Mouse (Mus musculus) kidney, adult 2 months (tissue): ENCODE results near the gene Gm17349.

Source experiments
- CTCF ChIP-seq: fragments of 200-500 bp; conservative IDR thresholded peaks from 2 replicates; pipeline ENCODE4 v1.5.1; 2011; ENCODE audit warnings: low read depth, mild to moderate bottlenecking, control low read depth, low read length, moderate library complexity, mixed read lengths; ENCODE audit not compliant: insufficient read depth, insufficient read length
- POLR2A ChIP-seq: fragments of 200-500 bp; IDR thresholded peaks from one replicate; pipeline ENCODE4 v1.6.1; 2011; ENCODE audit warnings: low read depth, low read length, control low read depth

DNA sequence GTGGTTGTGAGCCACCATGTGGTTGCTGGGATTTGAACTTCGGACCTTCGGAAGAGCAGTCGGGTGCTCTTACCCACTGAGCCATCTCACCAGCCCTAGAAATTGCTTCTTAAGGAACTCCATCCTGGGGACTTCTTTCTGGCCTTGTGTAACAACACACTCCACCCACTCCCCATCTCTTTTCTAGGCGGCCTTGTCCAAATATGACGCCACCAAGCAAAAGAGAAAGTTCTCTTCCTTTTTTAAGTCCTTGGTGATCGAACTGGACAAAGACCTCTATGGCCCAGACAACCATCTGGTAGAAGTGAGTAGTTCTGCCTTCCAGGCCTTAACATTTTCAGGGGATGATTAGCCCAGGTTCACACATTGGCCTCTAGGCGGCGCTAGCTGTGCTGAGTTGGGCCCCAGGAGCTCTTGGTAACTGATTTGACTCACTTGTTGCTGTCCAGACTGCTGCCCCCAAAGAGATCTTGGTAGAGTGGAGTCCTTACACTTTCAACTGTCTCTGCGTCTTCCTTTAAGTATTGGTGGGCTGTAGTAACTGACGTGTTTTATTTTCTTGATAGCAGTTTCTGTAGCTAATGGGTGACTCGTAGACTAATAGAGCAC is at the start of gene Gm17349:
- no peak for TF ChIP-seq POLR2A
- TF ChIP-seq CTCF: peak; percentile 79
